Mouse (Mus musculus): Measurements from ENCODE around the gene Tmppe. TPM values are rescaled to one million over a fixed set of nuclear protein-coding genes. Genes with fewer than 3 reads are reported as not detected.

The Tmppe gene
- polyA plus RNA-seq, 1 experiment from 2014 or later, result 10.5 TPM

- Histone ChIP-seq H3K4me3 (peak overlapping the region; percentile 91), H3K9ac (peak overlapping the region; percentile 91), H3K4me1 (peaks cover 13% of the 10 kb centered on the region), H3K4me2 (peak overlapping the region; percentile 80), H3K9me3 (no peaks in the 10 kb centered on the region), H3K27ac (peak overlapping the region; percentile 97), H3K36me3 (peaks cover 27% of the 10 kb centered on the region), H3K27me3 (no peaks in the 10 kb centered on the region)
- 2% methylated on average over 16 of the region's 16 CpGs for WGBS
- ATAC-seq (ENCODE audit: insufficient number of reproducible peaks, low FRiP score, low TSS enrichment, low read depth), result no peak
Observed at GRCm38 (mm10) chr9:114401685-114402080, 778 bp downstream of the Tmppe start.

GRCm38 (mm10) chr9:114407676-114408075 is 6.8 kb downstream of the Tmppe start:
- H3K9me3 ChIP-seq, result no peaks in the 10 kb centered on the region
- no peaks in the 10 kb centered on the region for H3K27me3 ChIP-seq
- no peak overlapping the region for H3K4me3 ChIP-seq
- no peaks in the 10 kb centered on the region for H3K4me1 ChIP-seq
- no peak for ATAC-seq (ENCODE audit: insufficient number of reproducible peaks, low FRiP score, low TSS enrichment, low read depth)
- peaks cover 67% of the 10 kb centered on the region for H3K36me3 ChIP-seq
- H3K9ac ChIP-seq, result no peak overlapping the region
- 97% methylated on average over 2 of the region's 2 CpGs for WGBS
- no peak overlapping the region for H3K4me2 ChIP-seq
- no peak overlapping the region for H3K27ac ChIP-seq

- no peaks in the 10 kb centered on the region for H3K4me1 ChIP-seq
- no peak overlapping the region for H3K4me3 ChIP-seq
- H3K9ac ChIP-seq, result no peak overlapping the region
- H3K36me3 ChIP-seq, result peaks cover 53% of the 10 kb centered on the region
- H3K9me3 ChIP-seq, result no peaks in the 10 kb centered on the region
- no peaks in the 10 kb centered on the region for H3K27me3 ChIP-seq
- no peak overlapping the region for H3K27ac ChIP-seq
- H3K4me2 ChIP-seq, result no peak overlapping the region
- 91% methylated on average over 11 of the region's 11 CpGs for WGBS
- no peak for ATAC-seq (ENCODE audit: insufficient number of reproducible peaks, low FRiP score, low TSS enrichment, low read depth)
Observed at GRCm38 (mm10) chr9:114410313-114410862, 9.5 kb downstream of the Tmppe start.

- H3K4me1 ChIP-seq, result no peaks in the 10 kb centered on the region
- H3K9me3 ChIP-seq, result no peaks in the 10 kb centered on the region
- H3K4me3 ChIP-seq, result no peak overlapping the region
- no peak for ATAC-seq (ENCODE audit: insufficient number of reproducible peaks, low FRiP score, low TSS enrichment, low read depth)
- H3K9ac ChIP-seq, result no peak overlapping the region
- H3K27me3 ChIP-seq, result no peaks in the 10 kb centered on the region
- 87% methylated on average over 5 of the region's 5 CpGs for whole genome bisulfite sequencing
- no peak overlapping the region for H3K27ac ChIP-seq
- H3K4me2 ChIP-seq, result no peak overlapping the region
- peaks cover 44% of the 10 kb centered on the region for H3K36me3 ChIP-seq
Observed at GRCm38 (mm10) chr9:114411295-114411694, 10.4 kb downstream of the Tmppe start.

- Histone ChIP-seq H3K4me2 (no peak overlapping the region), H3K9ac (no peak overlapping the region), H3K4me1 (no peaks in the 10 kb centered on the region), H3K27ac (no peak overlapping the region), H3K9me3 (no peaks in the 10 kb centered on the region), H3K36me3 (peaks cover 34% of the 10 kb centered on the region), H3K27me3 (no peaks in the 10 kb centered on the region), H3K4me3 (no peak overlapping the region)
- WGBS, result 85% methylated on average over 9 of the region's 9 CpGs
- ATAC-seq (ENCODE audit: insufficient number of reproducible peaks, low FRiP score, low TSS enrichment, low read depth), result no peak
Observed at GRCm38 (mm10) chr9:114412406-114412805, 11.5 kb downstream of the Tmppe start.

- Histone ChIP-seq H3K4me1 (no peaks in the 10 kb centered on the region), H3K9ac (no peak overlapping the region), H3K4me2 (no peak overlapping the region), H3K36me3 (peaks cover 27% of the 10 kb centered on the region), H3K27me3 (no peaks in the 10 kb centered on the region), H3K4me3 (no peak overlapping the region), H3K27ac (no peak overlapping the region), H3K9me3 (no peaks in the 10 kb centered on the region)
- WGBS, result 83% methylated on average over 12 of the region's 12 CpGs
- ATAC-seq (ENCODE audit: insufficient number of reproducible peaks, low FRiP score, low TSS enrichment, low read depth), result no peak
Observed at GRCm38 (mm10) chr9:114413866-114414265, 13.0 kb downstream of the Tmppe start.

- Histone ChIP-seq H3K27ac (no peak overlapping the region), H3K4me3 (no peak overlapping the region), H3K27me3 (no peaks in the 10 kb centered on the region), H3K4me1 (no peaks in the 10 kb centered on the region), H3K36me3 (peaks cover 15% of the 10 kb centered on the region; the same call in 1 of the 2 replicates), H3K4me2 (no peak overlapping the region), H3K9ac (no peak overlapping the region), H3K9me3 (no peaks in the 10 kb centered on the region)
- ATAC-seq (ENCODE audit: insufficient number of reproducible peaks, low FRiP score, low TSS enrichment, low read depth), result no peak
- 20% methylated on average over 11 of the region's 11 CpGs for WGBS
Observed at GRCm38 (mm10) chr9:114415701-114416100, 14.8 kb downstream of the Tmppe start.

- Histone ChIP-seq H3K9ac (no peak overlapping the region), H3K4me1 (no peaks in the 10 kb centered on the region), H3K4me2 (no peak overlapping the region), H3K9me3 (no peaks in the 10 kb centered on the region), H3K27ac (no peak overlapping the region), H3K27me3 (no peaks in the 10 kb centered on the region), H3K4me3 (no peak overlapping the region), H3K36me3 (peaks cover 8% of the 10 kb centered on the region; the same call in 1 of the 2 replicates)
- 87% methylated on average over 21 of the region's 21 CpGs for WGBS
- no peak for ATAC-seq (ENCODE audit: insufficient number of reproducible peaks, low FRiP score, low TSS enrichment, low read depth)
Observed at GRCm38 (mm10) chr9:114416646-114417517, 16.0 kb downstream of the Tmppe start.

GRCm38 (mm10) chr9:114418187-114418586 is 17.3 kb downstream of the Tmppe start:
- no peak overlapping the region for H3K4me2 ChIP-seq
- WGBS, result 84% methylated on average over 7 of the region's 7 CpGs
- H3K27me3 ChIP-seq, result no peaks in the 10 kb centered on the region
- no peaks in the 10 kb centered on the region for H3K4me1 ChIP-seq
- H3K27ac ChIP-seq, result no peak overlapping the region
- no peak overlapping the region for H3K9ac ChIP-seq
- no peak overlapping the region for H3K4me3 ChIP-seq
- H3K9me3 ChIP-seq, result no peaks in the 10 kb centered on the region
- H3K36me3 ChIP-seq, result peaks cover 10% of the 10 kb centered on the region; the same call in 1 of the 2 replicates
- ATAC-seq (ENCODE audit: insufficient number of reproducible peaks, low FRiP score, low TSS enrichment, low read depth), result no peak

- no peak overlapping the region for H3K4me2 ChIP-seq
- peaks cover 14% of the 10 kb centered on the region for H3K36me3 ChIP-seq
- no peak overlapping the region for H3K4me3 ChIP-seq
- 0 out of 2 replicates have a peak, but pooled peaks cover 1% of the 10 kb centered on the region for H3K9me3 ChIP-seq
- no peak overlapping the region for H3K9ac ChIP-seq
- H3K27me3 ChIP-seq, result no peaks in the 10 kb centered on the region
- ATAC-seq (ENCODE audit: insufficient number of reproducible peaks, low FRiP score, low TSS enrichment, low read depth), result no peak
- WGBS, result 78% methylated on average over 8 of the region's 8 CpGs
- no peak overlapping the region for H3K27ac ChIP-seq
- H3K4me1 ChIP-seq, result no peaks in the 10 kb centered on the region
Observed at GRCm38 (mm10) chr9:114420443-114420842, 19.5 kb downstream of the Tmppe start.

- H3K36me3 ChIP-seq, result peaks cover 20% of the 10 kb centered on the region
- no peak overlapping the region for H3K4me2 ChIP-seq
- 0 out of 2 replicates have a peak, but pooled peaks cover 4% of the 10 kb centered on the region for H3K9me3 ChIP-seq
- H3K27me3 ChIP-seq, result no peaks in the 10 kb centered on the region
- no peak overlapping the region for H3K27ac ChIP-seq
- no peaks in the 10 kb centered on the region for H3K4me1 ChIP-seq
- H3K4me3 ChIP-seq, result no peak overlapping the region
- H3K9ac ChIP-seq, result no peak overlapping the region
- ATAC-seq (ENCODE audit: insufficient number of reproducible peaks, low FRiP score, low TSS enrichment, low read depth), result no peak
- 71% methylated on average over 3 of the region's 3 CpGs for WGBS
Observed at GRCm38 (mm10) chr9:114421045-114421444, 20.1 kb downstream of the Tmppe start.

- Histone ChIP-seq H3K9ac (no peak overlapping the region), H3K27ac (no peak overlapping the region), H3K27me3 (no peaks in the 10 kb centered on the region), H3K4me3 (no peak overlapping the region), H3K4me2 (no peak overlapping the region), H3K9me3 (0 out of 2 replicates have a peak, but pooled peaks cover 4% of the 10 kb centered on the region), H3K36me3 (peaks cover 20% of the 10 kb centered on the region), H3K4me1 (no peaks in the 10 kb centered on the region)
- no peak for ATAC-seq (ENCODE audit: insufficient number of reproducible peaks, low FRiP score, low TSS enrichment, low read depth)
- 92% methylated on average over 7 of the region's 7 CpGs for WGBS
Observed at GRCm38 (mm10) chr9:114421797-114422196, 20.9 kb downstream of the Tmppe start.
